8 mouse cellular contexts compared by ENCODE assay signal in genomic region chr8:84567541-84567940, GRCm38 (mm10).
DNase-seq lines count a peak whose midpoint lies in the region; ATAC-seq and TF ChIP-seq lines count a peak whose summit lies in the region.

No protein-coding gene starts in this region.

- no peak overlapping the region for H3K27ac ChIP-seq in gastrocnemius, adult 2 months
- H3K27ac ChIP-seq in hindbrain, embryonic 14.5 days, result no peak overlapping the region

- H3K4me1 ChIP-seq in hindbrain, embryonic 14.5 days (replicated peaks; ENCODE audit: control insufficient read depth, insufficient read depth, low read length), result no peaks in the 10 kb centered on the region

- no peaks in the 10 kb centered on the region for H3K27me3 ChIP-seq in hindbrain, embryonic 14.5 days (ENCODE audit: control insufficient read depth, insufficient read depth, low read length)

- no peak for ATAC-seq in hindbrain, embryonic 14.5 days (ENCODE audit: low FRiP score)

- TF ChIP-seq CTCF in gastrocnemius, adult 2 months (IDR thresholded peaks at IDR 0.05), result no peak

- DNase-seq in cerebellum, adult 18-20 months, result peak; percentile 46 to 58
- DNase-seq in cerebellum, adult 11-12 months, result no peak
- peak; percentile 54 for DNase-seq in right cerebral cortex, postnatal 14 days
- no peak for DNase-seq in right cerebral cortex, adult 2 months (ENCODE audit: low spot score in 2 of 2)
- peak; percentile 10 for DNase-seq in lung, postnatal 36 days
- DNase-seq in thymus, postnatal 4 days, result peak; percentile 82
- no peak for DNase-seq in gastrocnemius, adult 2 months
- no peak for DNase-seq in hindbrain, embryonic 14.5 days (ENCODE audit: low spot score)

- intact Hi-C loops in gastrocnemius, adult 2 months (cut with DNase I), result no loop called here

- H3K9ac ChIP-seq in hindbrain, embryonic 14.5 days, result no peak overlapping the region

- no peaks in the 10 kb centered on the region for H3K9me3 ChIP-seq in hindbrain, embryonic 14.5 days (ENCODE audit: control insufficient read depth, low read length)

- H3K36me3 ChIP-seq in hindbrain, embryonic 14.5 days (replicated peaks; ENCODE audit: control insufficient read depth, insufficient read depth), result peaks cover 57% of the 10 kb centered on the region

- no peak overlapping the region for H3K4me2 ChIP-seq in hindbrain, embryonic 14.5 days (replicated peaks)

- 79% methylated on average over 19 of the region's 19 CpGs for WGBS in hindbrain, embryonic 14.5 days

- H3K4me3 ChIP-seq in gastrocnemius, adult 2 months, result no peak overlapping the region
- H3K4me3 ChIP-seq in hindbrain, embryonic 14.5 days (replicated peaks; ENCODE audit: low read length), result no peak overlapping the region

Comparison
In these comparisons a context has a peak if more than half of its experiments do, and no peak if none do; other contexts are left out.
1. DNase-seq: peak in cerebellum, adult 18-20 months (2 of 2), right cerebral cortex, postnatal 14 days (single experiment), lung, postnatal 36 days (single experiment) and thymus, postnatal 4 days (single experiment); none in cerebellum, adult 11-12 months (single experiment), right cerebral cortex, adult 2 months (0 of 2), gastrocnemius, adult 2 months (single experiment) and hindbrain, embryonic 14.5 days (single experiment).